Mouse (Mus musculus) urinary bladder, postnatal 14 days (tissue): ENCODE results near the gene Rpgr.

ENCODE experiments used
- DNase-seq: peaks from one replicate; pipeline ENCODE4 v3.0.0; 2021; ENCODE audit warnings: low spot score

The Rpgr gene

GRCm38 (mm10) chrX:10216410-10216949 lies at the start of gene Rpgr:
TSS of gene Rpgr (minus strand) at chrX:10216920.
- DNase-seq: peak; percentile 91

GRCm38 (mm10) chrX:10258260-10258659 lies 41.5 kb upstream of the Rpgr start:
- no peak for DNase-seq

- DNase-seq: no peak
These were observed 41.1 kb upstream of the Rpgr start for GRCm38 (mm10) chrX:10257774-10258173.

GRCm38 (mm10) chrX:10251852-10252504 lies 35.3 kb upstream of the Rpgr start, which contains the start of gene Otc:
TSS of gene Otc (plus strand) at chrX:10252305.
- DNase-seq: no peak

GRCm38 (mm10) chrX:10251357-10251756 lies 34.6 kb upstream of the Rpgr start:
- no peak for DNase-seq

GRCm38 (mm10) chrX:10243916-10244315 lies 27.2 kb upstream of the Rpgr start:
- no peak for DNase-seq

- no peak for DNase-seq
These were observed 22.8 kb upstream of the Rpgr start for GRCm38 (mm10) chrX:10239515-10239914.

GRCm38 (mm10) chrX:10234617-10235016 lies 17.9 kb upstream of the Rpgr start:
- no peak for DNase-seq

- no peak for DNase-seq
These were observed 16.3 kb upstream of the Rpgr start for GRCm38 (mm10) chrX:10233051-10233450.

GRCm38 (mm10) chrX:10219281-10219680 lies 2.6 kb upstream of the Rpgr start:
- no peak for DNase-seq

GRCm38 (mm10) chrX:10215972-10216371 lies 748 bp downstream of the Rpgr start:
- DNase-seq: peak; percentile 11

GRCm38 (mm10) chrX:10205937-10206336 lies 10.8 kb downstream of the Rpgr start:
- DNase-seq: no peak

GRCm38 (mm10) chrX:10201289-10201688 lies 15.4 kb downstream of the Rpgr start:
- DNase-seq: peak; percentile 59

GRCm38 (mm10) chrX:10152390-10152789 lies 64.3 kb downstream of the Rpgr start:
- no peak for DNase-seq

GRCm38 (mm10) chrX:10117065-10117719 lies 99.5 kb downstream of the Rpgr start, which contains the start of gene Srpx:
TSS of gene Srpx (minus strand) at chrX:10117709.
- peak; percentile 6 for DNase-seq

GRCm38 (mm10) chrX:10115780-10116179 lies 100.9 kb downstream of the Rpgr start:
- DNase-seq: no peak

- DNase-seq: no peak
These were observed 106.0 kb downstream of the Rpgr start for GRCm38 (mm10) chrX:10110736-10111135.

GRCm38 (mm10) chrX:10108558-10108957 lies 108.2 kb downstream of the Rpgr start:
- DNase-seq: peak; percentile 14

GRCm38 (mm10) chrX:10105475-10105874 lies 111.2 kb downstream of the Rpgr start:
- no peak for DNase-seq

- no peak for DNase-seq
These were observed 114.0 kb downstream of the Rpgr start for GRCm38 (mm10) chrX:10102739-10103138.

- no peak for DNase-seq
These were observed 120.9 kb downstream of the Rpgr start for GRCm38 (mm10) chrX:10095797-10096196.

GRCm38 (mm10) chrX:10080385-10080784 lies 136.3 kb downstream of the Rpgr start:
- DNase-seq: no peak

GRCm38 (mm10) chrX:10079981-10080380 lies 136.7 kb downstream of the Rpgr start:
- no peak for DNase-seq
